Mouse (Mus musculus) adrenal gland (tissue): ENCODE measurements around the gene Ccdc24.

Source experiments
- intact Hi-C: fragments of 180-260 bp; cut with DNase I; formaldehyde crosslinking; loops from one replicate; pipeline ENCODE4 v1.15.1; 2025
- long read RNA-seq, 2 experiments: library from polyadenylated mRNA; unstranded; transcript quantifications; one replicate each; pipeline ENCODE4 v2.0.0; 2020; ENCODE audit warnings: borderline replicate concordance in 1 of 2; ENCODE audit not compliant: insufficient replicate concordance in 1 of 2

The Ccdc24 gene
- long read RNA-seq, experiment 1 = 0 reads
- long read RNA-seq, experiment 2 = 0 reads

DNA sequence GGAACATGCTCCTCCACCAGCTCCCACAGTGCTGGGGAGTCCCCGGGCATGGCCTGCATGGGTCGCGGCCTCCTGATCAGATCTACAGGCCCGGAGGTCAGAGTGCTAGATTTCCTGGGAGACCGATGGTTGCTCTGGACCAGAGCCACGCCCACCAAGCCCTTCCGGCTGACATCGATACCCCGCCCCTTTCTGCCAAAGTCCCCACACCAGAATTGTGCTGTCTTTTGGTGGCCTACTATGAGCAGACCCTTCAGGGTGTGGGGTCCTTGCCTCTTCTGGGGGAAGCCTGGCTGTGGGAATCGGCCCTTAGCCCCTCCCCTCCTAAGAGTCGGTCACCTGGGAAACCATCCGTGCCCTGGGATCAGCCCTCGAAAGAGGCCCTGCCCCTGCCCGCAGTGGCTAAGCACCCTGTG lies at the start of gene Ccdc24:
Ccdc24 (minus strand) TSS at position 87 of the 416 bp plus-strand sequence.
- intact Hi-C loops = no loop called here

DNA sequence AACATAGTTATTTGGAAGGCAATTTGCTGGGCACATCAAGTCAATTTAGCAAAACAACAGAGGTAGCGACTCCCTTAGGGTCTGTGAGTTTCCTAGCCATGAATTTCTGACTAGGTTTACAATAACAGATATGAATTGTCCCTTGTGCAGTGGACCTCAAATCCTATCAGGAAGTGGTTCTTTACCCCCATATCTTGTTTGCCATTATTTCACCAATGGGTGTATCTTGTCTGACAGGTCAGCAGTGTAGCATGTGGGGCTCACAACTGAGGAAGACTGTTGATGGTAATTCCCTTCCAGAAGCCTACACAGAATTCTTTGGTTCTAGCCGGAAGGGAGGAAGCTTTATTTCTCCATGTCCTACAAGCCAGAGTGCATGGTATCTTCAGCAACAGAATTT lies 49.0 kb upstream of the Ccdc24 start:
- intact Hi-C loops = loop anchor here (5.0 kb wide), 1 partner anchor 94 kb away; no protein-coding TSS in a partner anchor

DNA sequence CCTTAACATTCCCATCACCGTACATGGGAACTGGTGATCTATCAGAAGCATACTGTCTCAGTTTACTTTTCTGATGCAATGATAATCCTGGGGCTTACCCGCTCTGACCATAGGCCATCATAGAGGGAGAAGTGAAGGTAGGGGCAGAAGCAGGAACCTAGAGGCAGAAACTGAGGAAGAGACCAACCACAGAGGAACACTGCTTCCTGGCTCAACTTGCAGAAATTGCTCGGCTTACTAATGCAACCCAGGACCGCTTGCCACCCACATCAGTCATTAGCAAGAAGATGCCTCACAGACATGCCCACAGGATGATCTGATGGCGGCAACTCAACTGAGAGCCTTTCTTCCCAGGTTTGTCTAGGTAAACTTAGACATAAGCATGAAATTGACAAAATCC lies 46.4 kb upstream of the Ccdc24 start:
- intact Hi-C loops = no loop called here

GRCm38 (mm10) chr4:117918261-117918660 lies 45.9 kb upstream of the Ccdc24 start:
- intact Hi-C loops = no loop called here

GRCm38 (mm10) chr4:117917847-117918246 lies 45.5 kb upstream of the Ccdc24 start:
- intact Hi-C loops = no loop called here

DNA sequence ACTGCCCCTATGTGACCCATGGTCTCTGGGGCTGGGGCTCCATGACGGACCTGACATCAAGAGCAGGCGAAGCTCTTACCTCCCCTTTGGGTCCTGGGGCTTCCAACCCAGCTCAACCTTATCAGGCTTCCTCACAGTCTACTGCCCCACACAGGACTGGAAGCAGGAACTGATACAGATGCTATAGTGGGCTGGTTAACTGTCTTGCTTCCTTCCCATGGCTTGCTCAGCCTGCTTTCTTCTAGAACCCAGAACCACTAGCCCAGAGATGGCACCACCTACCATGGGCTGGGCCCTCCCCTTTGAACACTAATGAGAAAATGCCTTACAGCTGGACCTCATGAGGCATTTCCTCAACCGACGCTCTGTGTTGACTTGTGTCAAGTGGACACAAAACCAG lies 45.0 kb upstream of the Ccdc24 start:
- intact Hi-C loops = no loop called here

- intact Hi-C loops = no loop called here
These were observed 44.0 kb upstream of the Ccdc24 start for GRCm38 (mm10) chr4:117916386-117916785.

DNA sequence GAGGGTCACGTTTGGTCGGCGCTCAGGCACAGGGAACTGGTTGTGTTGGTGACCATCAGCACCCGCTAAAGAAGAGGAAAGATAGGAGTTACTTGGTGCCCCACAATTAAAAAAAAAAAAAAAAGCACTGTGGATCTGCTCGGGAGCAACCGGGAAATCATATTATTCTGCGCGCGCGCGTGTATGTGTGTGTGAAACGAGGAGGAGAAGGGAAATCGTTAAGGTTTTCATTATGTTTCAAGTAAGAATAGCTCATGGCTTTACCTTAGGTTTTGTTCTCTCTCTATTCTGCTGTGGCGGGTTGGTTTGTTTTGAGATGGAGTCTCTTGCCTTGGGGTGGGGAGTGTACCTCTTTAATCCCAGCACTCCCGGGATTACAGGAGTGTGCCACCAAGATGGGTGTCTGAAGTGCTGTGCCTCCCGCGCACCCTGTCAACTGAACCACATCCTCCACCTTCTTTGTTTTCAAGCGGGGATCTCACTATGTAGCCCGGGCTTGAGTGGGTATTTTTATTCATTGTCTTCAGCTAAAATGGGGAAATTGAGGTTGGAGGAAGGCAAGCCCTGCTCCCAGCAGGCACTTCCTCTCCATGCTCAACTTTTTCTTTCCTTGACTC lies 43.2 kb upstream of the Ccdc24 start:
- intact Hi-C loops = no loop called here

- intact Hi-C loops = no loop called here
These were observed 42.5 kb upstream of the Ccdc24 start, which contains the start of gene Ipo13 for GRCm38 (mm10) chr4:117914591-117915442. TSS of gene Ipo13 (minus strand) at chr4:117914999.

DNA sequence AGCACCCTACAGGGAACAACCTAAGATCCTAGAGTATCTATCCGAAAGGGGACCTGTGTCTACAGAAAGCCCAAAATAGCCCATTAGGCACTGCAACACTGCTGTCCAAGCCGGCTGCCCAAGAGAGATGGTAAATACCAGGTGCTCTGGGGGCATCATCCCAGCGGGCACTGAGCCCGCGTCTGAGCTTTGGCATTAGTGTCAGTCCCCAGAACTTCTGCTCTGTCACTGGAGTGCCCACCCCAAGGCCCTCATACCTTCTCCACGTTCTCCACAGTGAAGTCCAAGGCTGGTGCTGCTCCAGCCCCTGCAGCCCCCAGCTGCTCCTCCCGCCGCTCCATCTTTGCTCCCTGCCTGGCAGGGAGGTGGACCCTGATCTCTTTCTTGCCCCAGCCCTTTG lies 41.7 kb upstream of the Ccdc24 start:
- intact Hi-C loops = no loop called here

GRCm38 (mm10) chr4:117913421-117913820 lies 41.1 kb upstream of the Ccdc24 start:
- intact Hi-C loops = no loop called here

DNA sequence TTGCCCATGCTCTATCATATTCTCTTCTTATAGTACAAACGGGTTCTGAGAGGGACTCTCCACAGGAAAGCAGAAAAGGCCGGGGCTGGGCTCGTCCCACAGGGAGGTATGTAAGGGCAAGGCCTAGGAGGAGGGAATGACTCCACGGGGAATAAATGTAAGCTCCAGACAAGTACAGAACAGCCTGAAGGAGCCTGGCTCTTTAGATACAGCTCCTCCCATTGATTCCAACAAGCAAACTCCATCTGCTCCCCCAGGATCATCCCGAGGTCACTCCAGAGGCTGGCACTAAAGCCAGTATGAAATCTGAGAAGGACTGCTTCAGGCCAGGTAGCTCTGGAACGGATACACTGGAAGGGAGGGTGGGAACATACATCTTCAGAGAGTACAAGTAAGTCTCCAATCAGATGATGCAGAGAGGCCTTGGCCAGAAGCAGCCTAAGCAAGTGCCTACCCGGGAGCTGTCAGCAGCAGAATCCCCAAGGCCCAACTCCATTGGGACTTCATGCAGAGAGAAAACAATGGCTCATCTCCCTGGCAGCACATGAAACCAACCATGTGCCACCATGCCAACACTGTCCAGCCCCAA lies 40.4 kb upstream of the Ccdc24 start:
- intact Hi-C loops = no loop called here

DNA sequence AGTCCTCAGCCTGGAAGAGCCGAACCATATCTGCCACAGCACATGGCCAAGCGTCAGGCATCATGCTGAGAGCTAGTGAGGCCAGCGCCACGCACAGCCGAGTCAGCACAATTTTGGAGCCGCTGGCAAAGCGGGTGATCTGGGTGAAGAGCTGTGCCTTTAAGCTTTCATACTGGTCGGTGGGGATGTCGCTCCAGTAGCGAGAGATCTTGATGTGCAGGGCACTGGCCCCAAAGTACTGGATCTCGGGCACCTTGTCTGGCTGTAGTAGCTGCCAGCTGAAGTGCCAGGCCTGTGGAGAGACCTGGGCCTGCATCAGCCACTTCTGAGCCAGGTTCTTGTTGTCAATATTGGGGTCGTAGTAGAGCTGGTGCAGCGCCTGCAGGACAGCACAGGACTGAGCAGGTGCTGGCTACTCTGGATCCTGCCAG lies 39.8 kb upstream of the Ccdc24 start:
- intact Hi-C loops = no loop called here

DNA sequence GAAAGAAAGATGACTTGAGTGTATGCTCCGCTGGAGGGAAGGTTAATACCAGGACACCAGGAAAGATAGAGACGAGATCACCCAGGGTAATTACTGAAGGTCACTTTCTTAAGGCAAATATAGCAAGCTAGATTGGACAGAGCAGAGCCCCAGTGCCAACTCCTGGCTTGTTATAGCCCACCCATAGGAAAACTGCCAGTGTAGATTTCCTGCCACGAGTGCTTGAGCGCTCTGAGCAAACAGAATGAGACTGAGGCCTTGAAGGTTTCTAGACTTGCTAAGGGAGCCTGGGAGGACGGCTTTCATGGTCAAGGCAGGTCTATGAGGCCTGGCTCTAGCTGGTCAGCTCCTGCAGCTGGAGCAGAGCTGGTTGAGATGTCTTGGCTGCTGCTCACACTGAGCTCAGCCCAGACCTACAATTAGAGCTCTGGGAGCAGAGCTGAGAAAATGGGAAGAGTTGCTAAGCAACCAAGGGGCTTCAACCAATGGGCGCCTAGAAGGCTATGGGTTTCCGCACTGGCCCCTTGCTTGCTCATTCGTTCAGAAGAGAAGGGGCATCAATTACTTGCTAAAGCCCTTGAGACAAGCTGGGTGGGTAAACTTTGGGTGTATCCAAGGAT lies 36.6 kb upstream of the Ccdc24 start:
- intact Hi-C loops = no loop called here

DNA sequence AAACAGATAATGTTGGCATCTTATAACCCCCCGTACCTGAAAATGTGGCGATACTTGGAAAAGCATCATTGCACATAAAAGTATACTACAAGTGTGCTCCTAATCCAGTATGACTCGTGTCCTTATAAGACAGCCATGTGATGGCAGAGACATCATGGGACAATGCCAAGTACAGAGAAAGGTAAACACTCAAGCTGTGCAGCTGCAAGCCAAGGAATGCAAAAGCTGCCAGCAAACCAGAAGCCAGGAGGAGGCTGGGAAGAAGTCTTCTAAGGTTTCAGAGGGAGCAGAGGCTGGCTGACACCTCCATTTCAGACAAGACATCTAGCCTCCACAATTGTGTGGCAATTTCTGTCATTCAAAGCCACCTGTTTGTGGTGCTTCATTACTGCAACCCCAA lies 33.8 kb upstream of the Ccdc24 start:
- intact Hi-C loops = no loop called here

DNA sequence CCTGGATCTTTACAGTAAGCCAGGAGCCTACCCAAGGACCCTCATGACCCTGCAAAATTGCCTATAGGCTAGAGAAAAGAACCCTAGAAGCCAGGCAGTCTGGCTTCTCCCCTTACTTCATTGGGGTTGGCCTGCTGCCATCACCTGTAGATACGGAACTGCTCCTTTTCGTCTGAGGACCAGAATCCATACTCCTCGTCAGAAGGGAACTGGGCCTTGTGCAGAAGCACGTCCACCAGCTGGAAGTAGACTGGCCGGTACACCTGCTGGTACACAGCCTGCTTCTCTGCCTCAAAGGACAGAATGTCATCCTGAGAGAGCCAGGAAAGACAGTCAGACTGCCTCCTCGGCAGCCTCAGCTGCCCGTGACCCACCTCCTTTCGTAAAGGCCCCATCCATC lies 32.4 kb upstream of the Ccdc24 start:
- intact Hi-C loops = no loop called here

- intact Hi-C loops = no loop called here
These were observed 31.7 kb upstream of the Ccdc24 start for GRCm38 (mm10) chr4:117904094-117904493.

- intact Hi-C loops = no loop called here
These were observed 25.8 kb upstream of the Ccdc24 start for GRCm38 (mm10) chr4:117898111-117898510.

DNA sequence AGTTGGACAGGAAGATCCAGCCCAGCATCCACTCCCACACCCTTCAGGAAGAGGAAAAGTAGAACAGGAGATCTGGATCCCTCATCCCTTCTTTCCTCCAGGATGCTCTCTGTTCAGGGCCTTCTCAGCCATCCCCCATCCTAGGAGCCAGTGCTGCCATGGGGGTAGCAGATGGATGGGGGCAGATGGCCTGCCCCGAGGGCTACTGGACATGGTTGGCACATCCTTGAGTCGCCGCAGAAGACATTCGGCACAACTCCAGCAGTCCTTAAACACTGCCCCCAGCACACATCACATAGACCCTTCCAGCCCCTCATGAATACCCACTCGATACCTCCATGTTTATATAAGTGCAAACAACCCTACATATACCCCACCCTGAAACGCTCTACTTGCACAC lies 23.7 kb upstream of the Ccdc24 start:
- intact Hi-C loops = no loop called here

DNA sequence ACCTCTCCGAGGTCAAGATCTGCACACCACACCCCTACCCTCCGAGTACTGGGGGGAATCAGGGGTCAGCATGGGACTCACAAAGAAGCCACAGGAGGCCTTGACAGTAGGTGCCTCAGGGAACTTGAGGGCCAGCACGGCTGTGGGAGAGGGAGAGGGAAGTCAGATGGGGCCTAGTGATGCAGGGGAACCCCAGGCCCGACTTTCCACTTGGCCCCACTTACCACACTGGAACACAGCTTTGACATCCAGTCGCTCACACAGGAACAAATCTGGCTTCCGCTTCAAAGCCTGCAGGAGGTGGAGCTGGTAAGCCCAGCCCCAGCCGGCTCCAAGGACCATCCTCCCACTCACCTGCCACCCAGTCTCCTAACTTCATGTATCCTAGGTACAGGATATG lies 23.0 kb upstream of the Ccdc24 start:
- intact Hi-C loops = no loop called here

GRCm38 (mm10) chr4:117894601-117895000 lies 22.2 kb upstream of the Ccdc24 start:
- intact Hi-C loops = no loop called here

- intact Hi-C loops = no loop called here
These were observed 21.0 kb upstream of the Ccdc24 start for GRCm38 (mm10) chr4:117893376-117893775.
